Mouse (Mus musculus) left cerebral cortex, adult 8-10 months (tissue): ENCODE data around the gene Emp2. TPM values are rescaled to one million over a fixed set of nuclear protein-coding genes. Genes with fewer than 3 reads are reported as not detected.
"Not testable (repeated sequence)": the region's sequence is repeated elsewhere in the genome, so short reads cannot be mapped to it uniquely, and the experiment has no call there.

ENCODE experiments used
- DNase-seq, 2 experiments: peaks; one replicate each; pipeline ENCODE4 v3.0.0; 2022; ENCODE audit warnings: low spot score in 2 of 2
- total RNA-seq, 4 experiments: library from RNA; stranded (reverse); gene quantifications; 2 replicates each; pipeline ENCODE4 v1.2.4; 2022

Emp2 gene
- total RNA-seq, 4 experiments from 2014 or later, result 11.0 to 13.4 (median 12.2) TPM

GRCm38 (mm10) chr16:10317197-10317544 is 3.4 kb upstream of the Emp2 start:
- DNase-seq, result no peak

GRCm38 (mm10) chr16:10316493-10317196 is 2.9 kb upstream of the Emp2 start:
- no peak for DNase-seq

GRCm38 (mm10) chr16:10313226-10313625 is 542 bp downstream of the Emp2 start:
- DNase-seq, result no peak

GRCm38 (mm10) chr16:10311989-10312388 is 1.8 kb downstream of the Emp2 start:
- DNase-seq, result no peak

- DNase-seq, result no peak
Measured at GRCm38 (mm10) chr16:10311086-10311485, 2.7 kb downstream of the Emp2 start.

- DNase-seq, result no peak
Measured at GRCm38 (mm10) chr16:10310507-10310906, 3.3 kb downstream of the Emp2 start.

- no peak for DNase-seq
Measured at GRCm38 (mm10) chr16:10307351-10307750, 6.4 kb downstream of the Emp2 start.

- no peak for DNase-seq
Measured at GRCm38 (mm10) chr16:10306101-10306500, 7.7 kb downstream of the Emp2 start.

- DNase-seq, result no peak
Measured at GRCm38 (mm10) chr16:10301337-10301736, 12.4 kb downstream of the Emp2 start.

- no peak for DNase-seq
Measured at GRCm38 (mm10) chr16:10300231-10301186, 13.3 kb downstream of the Emp2 start.

- no peak for DNase-seq
Measured at GRCm38 (mm10) chr16:10299637-10300036, 14.1 kb downstream of the Emp2 start.

GRCm38 (mm10) chr16:10297696-10298644 is 15.8 kb downstream of the Emp2 start:
- DNase-seq, result no peak

GRCm38 (mm10) chr16:10288115-10288514 is 25.7 kb downstream of the Emp2 start:
- no peak for DNase-seq

GRCm38 (mm10) chr16:10286513-10287268 is 27.1 kb downstream of the Emp2 start:
- DNase-seq, result peak in 1 of 2 experiments; percentile 42

- no peak for DNase-seq
Measured at GRCm38 (mm10) chr16:10281890-10282289, 31.9 kb downstream of the Emp2 start.

GRCm38 (mm10) chr16:10280286-10280951 is 33.3 kb downstream of the Emp2 start:
- peak; percentile 43 to 56 for DNase-seq

GRCm38 (mm10) chr16:10276778-10277177 is 37.0 kb downstream of the Emp2 start:
- DNase-seq, result not testable (repeated sequence)

- DNase-seq, result no peak
Measured at GRCm38 (mm10) chr16:10274465-10274864, 39.3 kb downstream of the Emp2 start.

- no peak for DNase-seq
Measured at GRCm38 (mm10) chr16:10272256-10272655, 41.5 kb downstream of the Emp2 start.

- DNase-seq, result no peak
Measured at GRCm38 (mm10) chr16:10253993-10254392, 59.8 kb downstream of the Emp2 start.
